Mouse (Mus musculus): Measurements from ENCODE around the gene Slco3a1.

GRCm38 (mm10) chr7:74510676-74511075 lies 43.9 kb downstream of the Slco3a1 start:
- TF ChIP-seq POLR2A (IDR thresholded peaks at IDR 0.05; ENCODE audit: extremely low read depth, insufficient read depth, low read length) (no peak), CTCF (IDR thresholded peaks at IDR 0.05; ENCODE audit: low read depth, low read length) (no peak)

Data from liver, adult 2 months (tissue).